Mouse (Mus musculus): ENCODE data around the gene Gm17349.

DNA sequence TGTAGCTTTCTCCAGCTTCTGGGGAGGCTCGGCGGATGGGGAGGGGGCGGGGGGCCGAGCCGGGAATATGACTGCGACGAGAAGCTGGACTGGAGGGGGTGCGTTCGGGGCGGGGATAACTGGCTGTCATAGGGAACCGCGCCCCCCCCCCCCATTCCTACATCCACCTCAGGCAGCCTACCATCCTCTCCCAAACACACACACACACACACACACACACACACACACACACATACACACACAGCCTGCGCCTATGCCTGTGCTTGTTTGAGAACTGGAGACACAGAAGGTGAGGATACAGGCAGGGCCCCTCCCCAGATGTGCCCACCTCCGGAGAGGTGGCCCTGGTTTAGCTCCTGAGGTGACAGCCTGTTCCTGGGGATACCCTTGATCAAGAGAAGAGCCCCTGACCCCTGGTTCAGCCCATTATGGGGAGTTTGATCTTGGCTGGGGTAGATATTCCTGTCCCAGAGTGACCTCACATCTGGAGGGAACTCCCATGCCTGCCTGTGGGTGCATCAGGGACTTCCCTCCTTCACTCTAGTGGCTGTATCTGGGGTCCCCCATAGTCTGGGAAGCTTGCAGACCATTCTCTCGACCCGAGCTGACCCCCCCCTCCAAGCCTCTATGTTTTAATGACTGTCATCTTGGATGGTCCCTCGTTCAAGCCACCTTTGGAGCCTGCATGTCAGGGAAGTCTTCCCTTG lies 34.2 kb downstream of the Gm17349 start:
- no peak for TF ChIP-seq CTCF (IDR thresholded peaks at IDR 0.05; ENCODE audit: control insufficient read depth, insufficient read depth, insufficient read length)
- TF ChIP-seq MAX (IDR thresholded peaks at IDR 0.05), result no peak
- no peak for TF ChIP-seq CEBPB (IDR thresholded peaks at IDR 0.05; ENCODE audit: low read depth)
- TF ChIP-seq USF1 (IDR thresholded peaks at IDR 0.05; ENCODE audit: low read depth), result no peak
- TF ChIP-seq MYOG (IDR thresholded peaks at IDR 0.05; ENCODE audit: control insufficient read depth, extremely low read depth, insufficient read length), result no peak
- TF ChIP-seq MYOD1 (IDR thresholded peaks at IDR 0.05; ENCODE audit: control insufficient read depth, insufficient read length, low read depth), result no peak
- no peak for TF ChIP-seq FOSL1 (IDR thresholded peaks at IDR 0.05; ENCODE audit: insufficient read depth, low read length, poor library complexity, severe bottlenecking)
